Mouse (Mus musculus): ENCODE data around the gene Nbr1. TPM values are rescaled to one million over a fixed set of nuclear protein-coding genes. Genes with fewer than 3 reads are reported as not detected.

The Nbr1 gene
- total RNA-seq (2023) = 130 to 160 TPM (median 142 TPM) in 4 replicates

GRCm38 (mm10) chr11:101551751-101552475 lies at the start of gene Nbr1, which contains the start of gene Brca1:
Gene Nbr1 (plus strand): TSS chr11:101552149.
Gene Brca1 (minus strand): TSS chr11:101551955.

DNA sequence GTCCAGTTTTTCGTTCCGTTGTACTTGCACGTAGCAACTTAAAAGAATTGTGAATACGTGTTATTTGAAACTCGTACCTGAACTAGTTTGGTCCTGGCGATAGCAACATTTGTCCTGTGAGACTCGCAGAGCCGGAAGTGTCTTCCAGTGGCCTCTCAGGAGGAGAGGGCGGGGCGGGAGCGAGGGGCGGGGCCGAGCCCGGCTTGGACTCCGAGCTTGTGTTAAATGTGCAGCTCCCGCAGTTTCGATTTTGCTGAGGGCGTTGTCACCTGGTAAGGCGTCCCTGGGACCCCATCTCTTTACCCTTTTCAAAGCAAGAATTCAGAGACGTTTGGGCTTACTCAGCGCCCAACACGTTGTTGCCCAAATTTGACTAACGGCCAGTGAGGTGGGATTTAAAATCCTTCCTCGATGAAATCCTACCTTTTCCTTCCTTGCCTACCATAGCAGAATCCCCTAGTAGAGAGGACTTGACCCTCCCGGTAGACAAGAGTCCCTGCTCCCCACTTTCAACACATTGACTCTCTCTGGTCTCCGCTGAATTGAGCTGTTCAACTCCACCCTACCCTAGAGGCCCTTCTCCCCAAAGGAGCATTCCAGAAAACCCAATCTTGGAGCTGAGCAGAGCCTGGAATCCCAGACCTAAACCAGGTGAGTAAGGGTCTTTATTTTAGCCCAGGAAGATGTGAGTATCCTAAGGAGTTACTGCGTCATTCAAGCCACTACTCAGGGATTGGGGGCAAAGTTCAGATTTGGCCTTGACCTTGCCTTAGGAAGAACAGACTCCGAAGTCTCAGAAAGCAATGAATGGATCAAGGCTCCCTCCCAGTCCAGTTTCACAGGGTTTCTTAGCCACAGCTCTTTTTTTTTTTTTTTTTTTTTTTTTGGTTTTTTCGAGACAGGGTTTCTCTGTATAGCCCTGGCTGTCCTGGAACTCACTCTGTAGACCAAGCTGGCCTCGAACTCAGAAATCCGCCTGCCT lies 30.4 kb downstream of the Nbr1 start, which contains the start of gene Tmem106a:
Tmem106a (plus strand) TSS at position 189 of the 982 bp plus-strand sequence.

DNA sequence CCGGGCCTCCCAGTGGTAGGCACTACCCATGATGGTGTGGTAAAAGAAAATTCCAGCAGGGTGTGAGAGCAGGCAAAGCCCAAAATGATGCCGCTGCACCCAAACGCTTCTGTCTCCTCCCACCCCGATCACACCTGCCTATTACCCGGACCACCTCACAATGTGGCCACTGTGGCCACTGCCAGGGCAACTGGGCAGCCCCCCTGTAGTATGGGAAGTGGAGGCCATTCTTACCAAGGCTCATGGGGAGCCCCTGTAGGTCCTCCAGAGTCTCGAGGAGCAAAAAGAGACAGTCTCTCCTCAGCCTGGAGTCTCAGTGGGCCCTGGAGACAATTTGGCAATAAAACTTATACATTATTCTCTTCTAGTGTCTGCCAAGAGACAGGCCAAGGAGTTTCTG lies 47.2 kb downstream of the Nbr1 start, which contains the start of gene Gm11634:
Gm11634 (minus strand) TSS at position 101 of the 400 bp plus-strand sequence.

DNA sequence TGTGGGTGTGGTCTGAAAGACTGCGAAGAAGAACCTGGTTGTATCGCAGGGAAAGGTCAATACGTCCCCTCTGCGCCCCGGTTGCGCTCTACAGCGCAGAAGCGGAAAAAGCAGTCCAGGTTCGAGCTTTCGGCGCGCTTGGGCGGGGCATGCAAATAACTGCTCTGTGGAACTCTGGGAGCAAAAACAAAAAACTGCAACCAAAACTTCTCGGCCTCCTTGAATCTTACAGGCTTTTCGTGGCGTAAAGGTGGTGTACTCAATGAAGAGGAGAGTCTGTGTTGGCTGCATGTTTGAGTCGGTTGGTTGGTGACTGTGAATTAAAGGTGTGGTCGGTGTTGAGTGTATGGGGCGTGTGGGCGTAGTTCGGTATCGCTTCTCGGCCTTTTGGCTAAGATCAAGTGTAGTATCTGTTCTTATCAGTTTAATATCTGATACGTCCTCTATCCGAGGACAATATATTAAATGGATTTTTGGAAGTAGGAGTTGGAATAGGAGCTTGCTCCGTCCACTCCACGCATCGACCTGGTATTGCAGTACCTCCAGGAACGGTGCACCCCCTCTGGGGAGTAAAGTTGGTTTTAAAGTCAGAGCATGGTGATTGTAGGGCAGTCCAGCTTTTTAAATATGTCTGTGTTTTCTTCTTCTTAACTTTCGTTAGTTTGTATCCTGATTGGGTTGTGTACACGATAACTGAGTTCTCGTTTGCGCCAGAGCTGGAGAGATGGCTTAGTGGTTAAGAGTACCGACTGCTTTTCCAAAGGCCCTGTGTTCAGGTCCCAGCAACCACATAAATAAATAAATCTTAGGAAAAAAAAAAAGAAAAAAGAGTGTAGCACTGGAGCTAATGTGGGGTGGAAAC lies 75.3 kb downstream of the Nbr1 start, which contains the start of gene Rdm1:
Rdm1 (plus strand) TSS at position 201 of the 862 bp plus-strand sequence.

Other genes with a start within 250 kb of the Nbr1 start
- 181 to 201 TPM (median 186 TPM) in 4 replicates for gene Becn1, start 249.9 kb upstream of the Nbr1 start, total RNA-seq (2023)
- 136 to 141 TPM (median 140 TPM) in 4 replicates for gene Psme3, start 235.9 kb upstream of the Nbr1 start, total RNA-seq (2023)
- 13.9 to 14.7 TPM (median 14.2 TPM) in 4 replicates for gene Aoc2, start 227.1 kb upstream of the Nbr1 start, total RNA-seq (2023)
- gene Aoc3, start 221.5 kb upstream of the Nbr1 start, total RNA-seq (2023) = 0.28 to 0.64 TPM (median 0.60 TPM) in 4 replicates
- not detected in 4 replicates for gene G6pc, start 184.6 kb upstream of the Nbr1 start, total RNA-seq (2023)
- gene Aarsd1, start 134.5 kb upstream of the Nbr1 start, total RNA-seq (2023) = 21.0 to 29.1 TPM (median 23.2 TPM) in 4 replicates
- gene Gm27029, start 127.4 kb upstream of the Nbr1 start, total RNA-seq (2023) = 0.63 to 1.1 TPM (median 0.92 TPM) in 4 replicates
- 19.6 to 22.2 TPM (median 21.1 TPM) in 4 replicates for gene Rundc1, start 127.1 kb upstream of the Nbr1 start, total RNA-seq (2023)
- 1.7 to 3.6 TPM (median 1.8 TPM) in 4 replicates for gene Ptges3l, start 126.8 kb upstream of the Nbr1 start, total RNA-seq (2023)
- gene Rpl27, start 109.9 kb upstream of the Nbr1 start, total RNA-seq (2023) = 121 to 138 TPM (median 128 TPM) in 4 replicates
- gene Ifi35, start 103.7 kb upstream of the Nbr1 start, total RNA-seq (2023) = 63.3 to 70.8 TPM (median 65.7 TPM) in 4 replicates
- 0.53 to 0.75 TPM (median 0.63 TPM) in 4 replicates for gene Rnd2, start 87.2 kb upstream of the Nbr1 start, total RNA-seq (2023)
- gene Vat1, start 85.9 kb upstream of the Nbr1 start, total RNA-seq (2023) = 15.8 to 19.6 TPM (median 17.8 TPM) in 4 replicates
- 7.2 to 8.9 TPM (median 8.0 TPM) in 4 replicates for gene Brca1, start 194 bp upstream of the Nbr1 start, total RNA-seq (2023)
- 5.5 to 7.0 TPM (median 6.3 TPM) in 4 replicates for gene Tmem106a, start 30.1 kb downstream of the Nbr1 start, total RNA-seq (2023)
- gene Gm11634, start 47.1 kb downstream of the Nbr1 start, total RNA-seq (2023) = not detected in 4 replicates
- 39.2 to 47.8 TPM (median 45.5 TPM) in 4 replicates for gene Rdm1, start 75.0 kb downstream of the Nbr1 start, total RNA-seq (2023)
- gene Arl4d, start 113.4 kb downstream of the Nbr1 start, total RNA-seq (2023) = 1.1 to 2.3 TPM (median 2.1 TPM) in 4 replicates
- 75.8 to 84.7 TPM (median 83.5 TPM) in 4 replicates for gene Dhx8, start 180.8 kb downstream of the Nbr1 start, total RNA-seq (2023)
- not detected in 4 replicates for gene Etv4, start 233.2 kb downstream of the Nbr1 start, total RNA-seq (2023)